Mouse (Mus musculus) small intestine, adult 2 months (tissue): Measurements from ENCODE around the gene Smok2a.
"Not testable (repeated sequence)": the region's sequence is repeated elsewhere in the genome, so short reads cannot be mapped to it uniquely, and the experiment has no call there.

Experiments used
- CTCF ChIP-seq: fragments of 200-500 bp; IDR thresholded peaks from 2 replicates; pipeline ENCODE4 v1.5.1; 2012; ENCODE audit warnings: low read depth, mild to moderate bottlenecking, control low read depth, inconsistent platforms, low read length, moderate library complexity, mixed read lengths; ENCODE audit not compliant: insufficient replicate concordance, insufficient read length; ENCODE audit errors: extremely low read depth
- POLR2A ChIP-seq: fragments of 200-500 bp; IDR thresholded peaks from 2 replicates; pipeline ENCODE4 v1.6.1; 2012; ENCODE audit warnings: low read depth, mild to moderate bottlenecking, control low read depth, inconsistent platforms, low read length, moderate library complexity

GRCm38 (mm10) chr17:13221921-13222320 is 933 bp downstream of the Smok2a start:
- TF ChIP-seq CTCF, POLR2A: not testable (repeated sequence)
